Mouse (Mus musculus) kidney, postnatal 25 days (tissue): ENCODE data around the gene Hnrnpa0.
"Not testable (repeated sequence)": the region's sequence is repeated elsewhere in the genome, so short reads cannot be mapped to it uniquely, and the experiment has no call there.

ENCODE experiments used
- DNase-seq, 2 experiments: peaks; one replicate each; pipeline ENCODE4 v3.0.0; 2021; ENCODE audit warnings: mixed read lengths in 2 of 2

Gene Hnrnpa0

DNA sequence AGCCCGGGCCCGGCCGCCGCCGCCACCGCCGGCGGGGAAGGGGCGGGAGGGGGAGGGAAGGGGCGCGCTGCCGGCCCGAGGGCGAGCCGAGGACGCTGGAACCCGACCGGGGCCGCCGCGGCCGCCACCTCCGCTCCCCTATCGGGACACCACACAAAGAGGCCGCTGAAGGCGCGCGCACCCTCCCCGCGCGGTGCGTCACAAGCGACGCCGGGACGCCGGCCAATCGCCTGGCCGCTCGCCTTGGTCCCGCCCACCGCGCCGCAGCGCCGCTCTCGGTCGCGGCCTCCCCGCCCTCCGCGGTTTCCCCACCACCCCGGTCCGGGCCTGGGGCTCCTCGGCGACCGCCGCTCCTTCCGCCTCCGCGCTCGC lies at the start of gene Hnrnpa0:
Hnrnpa0 (minus strand) TSS at position 161 of the 372 bp plus-strand sequence.
- peak; percentile 94 to 97 for DNase-seq

DNA sequence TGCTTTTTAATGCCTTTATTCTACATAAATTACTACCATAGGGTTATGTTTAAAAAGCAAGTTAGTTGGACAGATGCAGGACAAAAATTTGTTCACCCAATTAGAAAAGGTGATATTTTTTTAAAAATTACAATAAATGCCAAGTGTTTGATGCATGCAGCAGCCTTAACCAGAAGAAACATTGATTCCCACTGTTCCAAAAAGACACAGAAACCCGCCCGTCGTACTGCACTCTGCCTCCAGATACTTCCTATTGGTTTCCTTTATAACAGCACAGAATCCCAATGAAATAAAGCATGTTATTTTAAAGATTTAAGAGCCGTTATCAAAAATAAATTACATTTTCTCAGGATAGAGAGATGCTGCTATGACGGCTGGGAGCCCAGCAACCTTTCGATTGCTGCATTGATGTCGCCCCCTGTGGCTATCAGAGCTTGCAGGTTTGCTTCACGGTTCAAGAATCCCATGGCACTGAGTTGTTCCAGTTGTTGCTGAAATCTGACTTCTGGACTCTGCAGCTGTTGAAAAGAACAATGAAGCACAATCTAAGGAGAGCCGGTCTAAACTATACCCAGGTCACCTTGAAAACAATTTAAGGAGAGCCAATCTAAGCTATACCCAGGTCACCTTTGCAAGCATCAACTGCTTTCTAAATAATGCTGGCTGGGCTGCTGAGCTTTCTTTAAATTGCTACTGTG lies 49.3 kb upstream of the Hnrnpa0 start:
- DNase-seq = peak; percentile 99 to 100

DNA sequence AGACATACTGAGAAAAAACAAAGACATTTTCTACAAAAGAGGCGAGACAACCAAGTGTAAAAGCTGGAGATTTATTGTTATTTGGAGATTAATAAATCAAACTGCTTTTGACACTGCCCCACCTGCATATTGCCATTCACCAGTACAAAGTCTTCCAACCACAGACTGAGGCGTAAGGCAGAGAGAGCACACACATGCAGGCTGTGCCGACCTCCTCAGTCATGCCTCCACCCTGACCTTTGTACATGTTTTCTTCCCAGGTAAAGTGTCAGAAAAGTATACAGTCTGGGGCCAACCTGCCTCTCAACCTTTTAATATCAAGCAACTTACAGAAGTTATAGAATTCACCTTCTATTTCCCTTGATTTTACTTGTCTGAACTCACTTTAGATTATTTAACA lies 47.7 kb upstream of the Hnrnpa0 start:
- DNase-seq = no peak

DNA sequence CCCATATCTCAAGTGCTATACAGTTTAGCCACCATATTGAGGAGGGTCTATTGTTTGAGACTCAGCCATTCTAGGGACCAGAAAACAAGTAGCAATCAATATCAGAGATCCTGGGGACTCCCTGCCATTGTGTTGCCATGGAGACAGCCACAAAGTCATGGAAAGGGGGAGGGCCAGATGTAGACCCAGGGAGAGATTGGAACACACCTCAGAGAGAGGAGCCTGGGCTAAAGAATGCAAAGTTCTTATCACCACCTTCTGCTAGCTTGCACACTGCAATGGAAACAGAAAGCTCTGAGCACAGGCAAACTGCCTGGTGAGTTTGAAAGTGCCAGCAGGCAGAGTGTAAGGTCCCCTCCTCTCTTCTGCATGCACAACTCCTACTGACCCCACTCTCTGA lies 39.8 kb upstream of the Hnrnpa0 start:
- no peak for DNase-seq

DNA sequence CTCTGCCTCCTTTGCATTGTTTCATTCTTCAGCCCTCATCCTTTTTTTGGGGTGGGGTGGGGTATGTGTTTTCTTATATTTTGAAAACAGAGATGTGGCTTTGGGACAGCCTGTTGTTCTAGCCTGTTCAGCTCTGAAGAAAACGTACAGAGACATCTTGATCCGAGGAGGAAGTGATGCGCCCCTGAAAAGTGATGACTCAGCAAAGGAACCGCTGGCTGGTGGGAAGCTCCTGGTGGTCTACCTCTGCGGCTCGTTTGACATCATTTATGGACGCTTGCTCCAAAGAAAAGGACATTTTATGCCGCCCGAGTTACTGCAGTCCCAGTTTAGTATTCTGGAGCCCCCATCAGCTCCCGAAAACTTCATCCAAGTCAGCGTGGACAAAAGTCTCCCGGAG lies 35.0 kb upstream of the Hnrnpa0 start:
- no peak for DNase-seq

DNA sequence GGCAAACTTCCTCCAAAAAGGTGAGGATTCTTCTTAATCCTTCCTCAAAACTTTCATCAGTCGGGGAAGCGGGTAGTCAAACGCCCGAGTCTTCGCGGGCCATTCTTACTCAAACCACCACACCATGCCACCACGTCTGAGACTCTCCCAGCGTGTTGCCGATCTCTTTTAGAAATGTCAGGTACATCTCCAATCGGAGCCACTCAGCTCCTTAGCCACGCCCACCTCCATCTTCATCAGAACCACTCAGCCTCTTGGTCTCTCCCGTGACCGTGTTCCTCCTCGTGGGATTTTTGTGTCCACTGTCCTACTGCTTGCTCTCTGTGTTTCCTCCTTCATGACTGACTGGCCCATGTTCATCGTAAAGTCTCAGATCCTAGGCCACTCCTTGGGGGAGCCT lies 32.4 kb upstream of the Hnrnpa0 start:
- no peak for DNase-seq

DNA sequence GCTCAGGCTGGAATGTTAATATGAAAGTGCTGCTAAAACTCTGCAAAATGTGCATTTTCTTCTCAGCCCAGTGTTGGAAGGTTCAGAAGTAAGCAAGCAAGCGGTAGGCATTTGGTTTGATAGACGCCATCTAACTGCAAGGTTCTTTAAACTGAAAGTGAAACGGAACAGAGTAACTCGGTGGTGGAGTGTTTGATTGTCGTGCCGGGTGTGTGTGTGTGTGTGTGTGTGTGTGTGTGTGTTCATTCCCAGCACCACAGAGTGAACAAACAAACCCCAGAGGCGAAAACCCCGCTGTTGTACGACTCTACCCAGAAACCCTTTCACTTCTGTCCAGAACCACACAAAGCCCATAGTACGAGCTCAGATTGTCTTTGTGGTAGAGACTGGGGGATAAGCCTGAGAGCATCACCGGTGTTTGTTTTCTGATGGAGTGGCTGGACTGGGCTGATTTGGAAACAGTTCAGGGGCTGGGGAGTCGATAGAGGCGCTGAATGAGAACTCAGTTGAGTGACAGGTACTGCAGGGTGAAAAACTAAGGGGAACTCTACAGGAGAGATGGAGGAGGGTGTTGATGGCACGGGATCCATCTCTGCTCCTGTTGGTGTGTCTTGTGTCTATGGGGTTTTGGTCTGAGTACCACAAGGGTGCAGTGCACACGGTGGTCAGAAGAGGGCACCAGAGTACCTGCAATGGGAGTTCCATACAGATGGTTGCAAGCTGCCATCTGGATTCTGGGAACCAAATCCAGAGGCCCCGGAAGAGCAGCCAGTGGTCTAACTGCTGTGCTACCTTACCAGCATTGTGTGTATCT lies 29.9 kb upstream of the Hnrnpa0 start:
- peak; percentile 90 to 94 for DNase-seq

DNA sequence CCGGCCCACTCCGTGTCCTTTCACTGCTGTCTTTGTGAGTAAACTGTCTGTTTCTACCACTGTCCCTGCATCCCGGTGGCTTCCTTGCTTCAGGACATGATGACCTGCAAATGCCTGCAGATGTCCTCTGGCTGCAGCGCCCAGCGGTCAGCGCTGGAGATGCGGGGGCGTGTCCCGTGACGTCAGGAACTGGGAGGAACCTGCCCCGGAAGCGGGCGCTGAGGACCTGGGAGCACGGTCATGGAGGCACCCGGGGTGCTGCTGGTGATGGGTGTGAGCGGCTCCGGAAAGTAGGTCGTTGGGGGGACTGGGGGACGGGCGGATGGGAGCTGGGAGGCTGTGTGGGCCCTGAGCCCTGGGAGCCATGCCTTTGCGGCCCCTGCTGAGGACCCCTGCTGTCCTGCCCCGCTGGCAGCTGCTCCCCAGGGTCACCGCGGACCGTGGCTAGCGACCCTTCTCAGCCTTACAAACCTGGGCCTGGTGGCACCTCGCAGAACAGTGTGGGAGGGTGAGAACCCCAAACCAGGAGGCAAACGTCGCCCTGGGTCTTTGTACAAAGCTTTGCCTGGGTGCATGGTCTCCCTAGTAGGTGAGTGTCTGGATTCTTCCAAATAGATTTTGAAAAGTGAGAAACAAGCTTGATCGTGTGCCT lies 29.2 kb upstream of the Hnrnpa0 start, which contains the start of gene Idnk:
Idnk (plus strand) TSS at position 203 of the 652 bp plus-strand sequence.
- peak; percentile 94 to 95 for DNase-seq

DNA sequence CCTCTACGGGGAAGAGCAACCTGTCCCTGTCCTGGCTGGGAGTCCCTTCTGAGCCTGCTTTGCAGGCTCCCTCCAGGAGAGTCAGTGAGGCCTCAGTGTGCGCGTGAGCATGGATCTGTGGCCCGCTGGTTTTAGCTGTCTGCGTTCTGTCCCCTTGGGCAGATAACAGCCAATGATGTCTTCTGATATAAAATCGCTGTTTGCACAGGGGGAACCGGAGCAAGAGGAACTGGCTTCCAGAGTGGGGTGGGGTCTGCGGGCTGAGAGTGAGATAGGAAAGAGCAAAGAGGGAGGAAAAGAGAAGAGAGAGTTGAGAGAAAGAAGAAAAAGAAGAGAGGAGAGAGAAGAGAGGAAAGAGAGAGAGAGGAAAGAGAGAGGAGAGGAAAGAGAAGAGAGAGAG lies 28.7 kb upstream of the Hnrnpa0 start:
- no peak for DNase-seq

DNA sequence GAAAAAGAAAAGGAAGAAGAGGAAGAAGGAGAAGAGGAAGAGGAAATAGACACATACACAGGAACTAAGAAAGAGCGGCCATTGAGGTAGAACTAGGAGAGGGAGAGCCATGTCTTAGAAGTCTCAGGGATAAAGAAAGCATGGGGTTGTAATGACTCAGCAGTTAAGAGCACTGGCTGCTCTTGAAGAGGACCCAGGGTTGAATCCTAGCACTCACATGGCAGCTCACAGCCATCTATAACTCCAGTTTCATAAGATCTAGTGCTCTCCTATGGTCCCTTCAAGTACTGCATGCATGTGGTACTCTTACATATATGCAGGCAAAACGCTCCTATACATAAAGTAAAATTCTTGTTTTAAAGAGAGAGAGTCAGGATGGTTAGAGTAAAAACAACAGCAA lies 27.7 kb upstream of the Hnrnpa0 start:
- DNase-seq = no peak

DNA sequence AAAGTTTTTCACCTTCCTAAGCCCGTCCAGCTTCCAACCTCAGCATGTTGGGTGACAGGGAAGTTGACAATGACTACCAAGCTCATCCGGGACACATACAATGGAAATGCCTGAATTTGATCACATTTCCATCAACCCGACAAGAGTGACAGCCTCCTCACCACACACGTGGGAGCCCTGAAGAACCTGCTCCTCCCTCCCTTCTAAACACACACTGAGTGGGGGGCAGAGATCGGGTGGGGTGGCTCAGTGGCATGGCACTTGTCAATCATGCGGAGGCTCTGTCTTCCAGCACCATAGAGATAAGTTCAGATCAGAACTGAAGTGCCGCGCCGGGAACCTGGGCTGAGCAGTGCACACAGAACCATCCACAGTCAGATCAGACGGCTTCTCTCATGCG lies 22.1 kb upstream of the Hnrnpa0 start:
- no peak for DNase-seq

DNA sequence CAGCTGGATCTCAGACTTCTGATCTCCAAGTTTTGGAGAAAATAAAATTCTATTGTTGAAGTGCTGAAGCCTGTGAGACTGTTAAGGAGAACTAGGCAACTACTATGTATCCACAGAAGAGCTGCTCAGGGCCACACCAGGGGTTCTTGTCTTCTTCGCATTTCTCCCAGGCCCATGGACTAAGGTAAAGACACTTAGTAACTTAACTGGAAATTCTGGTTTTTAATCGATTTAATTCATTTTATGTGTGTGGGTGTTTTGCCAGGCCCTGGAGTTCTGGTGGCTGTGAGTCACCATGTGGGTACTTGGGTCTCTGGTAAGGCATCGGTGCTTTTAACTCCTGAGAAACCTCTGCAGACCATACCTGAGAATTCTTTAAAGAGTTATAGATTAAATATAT lies 21.3 kb upstream of the Hnrnpa0 start:
- no peak for DNase-seq

DNA sequence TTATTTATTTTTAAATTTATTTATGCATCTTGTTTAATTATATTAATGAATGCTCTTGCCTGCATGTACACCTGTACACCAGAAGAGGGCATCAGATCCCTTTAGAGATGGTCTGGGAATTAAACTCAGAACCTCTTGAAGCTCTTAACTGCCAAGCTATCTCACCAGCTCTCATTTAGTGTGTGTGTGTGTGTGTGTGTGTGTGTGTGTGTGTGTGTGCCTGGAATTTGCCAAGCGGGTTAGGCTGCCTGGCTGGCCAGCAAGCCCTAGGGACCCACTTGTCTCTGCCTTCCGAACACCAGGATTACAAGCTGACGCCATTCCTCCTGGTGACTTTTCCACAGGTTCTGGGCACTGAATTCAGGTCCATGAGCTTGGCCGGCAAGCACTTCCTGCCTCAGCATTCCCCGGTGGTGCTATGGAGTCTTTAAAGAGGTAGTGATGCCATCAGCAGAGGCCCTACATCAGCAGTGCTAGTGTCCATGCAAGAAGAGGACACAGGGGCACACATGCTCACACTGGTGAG lies 20.7 kb upstream of the Hnrnpa0 start:
- peak in 1 of 2 experiments; percentile 51 for DNase-seq

DNA sequence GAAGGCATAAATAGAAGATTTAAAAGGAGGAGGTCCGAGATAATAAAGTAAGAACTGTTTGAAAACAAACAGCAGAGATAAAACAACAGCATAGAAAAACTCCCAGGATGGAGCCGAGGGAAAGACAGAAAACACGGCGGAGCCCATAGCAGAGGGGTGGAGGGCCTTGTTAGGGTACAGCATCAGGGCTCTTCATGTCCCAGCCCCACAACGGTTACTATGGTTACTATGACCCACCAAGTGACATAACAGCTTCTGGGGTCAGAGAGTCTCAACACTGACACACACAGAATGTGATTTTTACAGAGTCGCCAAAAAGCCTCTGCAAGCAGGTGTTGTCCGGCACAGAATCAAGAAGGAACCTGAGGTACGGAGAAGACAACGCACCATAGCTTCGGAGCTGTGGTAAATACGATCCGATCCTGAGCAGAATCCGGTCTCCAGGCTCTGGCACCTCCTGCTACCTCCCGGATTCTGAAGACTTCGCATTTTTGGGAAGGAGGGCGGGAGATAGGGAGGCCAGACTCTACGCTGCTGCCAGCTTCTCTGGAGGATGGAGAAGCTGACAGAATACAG lies 20.0 kb upstream of the Hnrnpa0 start:
- DNase-seq = peak; percentile 49 to 61

DNA sequence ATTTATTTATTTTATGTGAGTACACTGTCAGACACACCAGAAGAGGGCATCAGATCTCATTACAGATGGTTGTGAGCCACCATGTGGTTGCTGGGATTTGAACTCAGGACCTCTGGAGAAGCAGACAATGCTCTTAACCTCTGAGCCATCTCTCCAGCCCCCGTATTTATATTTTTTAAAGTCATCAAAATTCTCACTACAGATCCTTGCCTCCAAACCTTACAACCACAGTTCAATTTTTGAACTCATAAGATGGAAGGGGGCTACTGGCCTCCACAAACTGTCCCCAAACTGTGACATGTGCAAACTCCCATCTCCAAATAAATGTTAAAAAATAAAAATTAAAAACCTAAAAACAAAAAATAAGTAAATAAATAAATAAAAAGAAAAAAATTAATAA lies 19.4 kb upstream of the Hnrnpa0 start:
- no peak for DNase-seq

DNA sequence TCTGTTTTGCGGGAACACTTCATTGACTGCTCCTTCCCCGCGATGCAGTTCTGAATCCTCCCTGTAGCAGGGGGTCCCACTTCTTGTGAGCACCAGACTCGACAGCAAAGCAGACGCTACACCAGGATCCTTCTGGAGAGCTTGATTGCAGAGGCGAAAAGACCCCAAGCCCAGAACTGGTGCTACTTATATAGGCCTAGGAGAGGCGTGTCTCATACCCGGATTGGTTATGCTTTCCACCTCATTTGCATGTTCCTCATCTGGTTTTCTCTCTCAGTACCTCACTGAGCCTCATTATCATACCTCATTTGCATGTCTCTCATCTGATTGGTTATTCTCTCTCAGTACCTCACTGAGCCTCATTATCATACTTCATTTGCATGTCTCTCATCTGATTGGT lies 18.2 kb upstream of the Hnrnpa0 start:
- not testable (repeated sequence) for DNase-seq

DNA sequence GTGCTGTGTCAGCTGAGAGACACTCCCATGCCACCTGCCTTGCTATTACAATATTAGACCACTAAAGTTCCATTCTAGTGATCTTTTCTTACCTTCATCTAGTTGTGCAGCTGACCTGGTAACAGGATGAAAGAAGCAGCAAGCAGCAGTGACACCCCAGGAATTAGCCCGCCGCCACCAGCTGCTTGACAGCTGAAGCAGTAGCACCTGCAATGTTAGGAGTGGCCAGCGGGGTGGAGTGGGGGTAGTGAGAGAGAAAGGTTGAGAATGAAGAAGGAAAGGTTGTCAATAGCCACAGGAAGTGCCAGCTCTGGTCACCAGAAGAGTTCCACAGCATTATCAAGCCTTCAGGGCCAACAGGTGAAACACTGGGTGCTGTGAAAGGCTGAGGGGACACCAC lies 3.3 kb upstream of the Hnrnpa0 start:
- no peak for DNase-seq

DNA sequence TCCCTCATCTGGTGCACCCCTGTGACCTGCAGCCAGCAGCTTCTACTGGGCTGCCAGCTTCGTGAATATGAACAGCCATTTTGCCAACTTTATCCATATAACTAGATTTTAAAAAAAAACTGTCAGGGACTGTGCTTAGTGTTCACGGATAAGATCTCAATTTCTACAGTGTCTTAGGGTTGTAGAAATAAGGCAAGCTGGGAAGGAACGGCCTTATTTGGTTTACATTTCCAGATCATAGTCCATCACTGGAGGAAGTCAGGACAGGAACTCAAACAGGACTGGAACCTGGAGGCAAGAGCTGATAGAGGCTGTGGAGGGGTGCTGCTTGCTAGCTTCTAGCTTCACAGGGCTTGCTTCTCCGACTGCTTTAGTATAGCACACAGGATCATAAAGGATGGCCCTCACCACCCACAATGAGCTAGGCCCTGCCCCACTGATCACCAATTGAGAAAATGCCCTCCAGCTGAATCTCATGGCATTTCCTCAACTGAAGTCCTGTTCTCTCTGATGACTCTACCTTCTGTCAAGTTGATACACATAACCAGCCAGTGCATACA lies 1.4 kb upstream of the Hnrnpa0 start:
- no peak for DNase-seq

DNA sequence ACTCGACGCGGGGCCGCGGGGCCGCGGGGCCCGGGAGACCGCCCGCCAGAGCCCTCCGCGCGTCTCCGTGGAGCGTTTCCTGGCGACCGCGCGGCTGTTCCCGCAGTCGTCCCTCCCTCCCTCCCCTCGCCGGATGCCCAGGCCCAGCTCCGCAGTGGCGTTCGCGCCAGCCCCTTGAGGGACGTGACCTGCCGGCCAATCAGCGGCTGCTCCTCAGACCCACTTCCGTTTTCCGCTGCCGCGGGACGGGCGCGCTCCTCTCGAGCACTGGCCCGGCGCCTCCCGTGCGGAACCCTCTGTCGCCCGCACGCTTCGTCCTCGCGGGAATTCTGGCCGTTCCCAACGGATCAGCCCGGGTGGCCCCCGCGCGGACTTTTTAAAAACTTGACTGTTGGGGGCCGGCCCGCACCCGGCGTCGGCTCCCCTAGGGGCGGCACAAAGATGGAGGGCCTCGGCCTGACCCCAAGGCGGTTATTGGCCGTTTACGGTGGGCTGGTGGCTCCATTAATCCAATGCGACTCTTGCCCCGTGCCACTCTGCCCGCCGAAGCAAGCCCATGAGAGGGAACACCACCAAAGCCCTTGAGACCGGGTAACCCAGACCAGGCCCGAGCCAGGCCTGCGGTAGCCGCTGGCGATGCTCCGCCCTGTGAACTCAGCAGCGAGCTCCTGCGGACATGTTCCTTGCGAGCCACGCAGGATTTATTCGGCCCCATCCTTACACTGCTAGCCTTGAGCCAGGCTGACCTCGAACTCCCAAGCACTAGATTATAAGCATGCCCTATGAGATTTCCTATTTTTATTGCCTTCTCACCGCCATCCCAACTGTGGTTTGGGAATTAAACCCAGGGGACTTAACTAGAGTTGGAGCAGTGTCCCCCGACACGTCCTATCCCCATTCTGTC lies 664 bp upstream of the Hnrnpa0 start:
- DNase-seq = peak; percentile 95 to 99

DNA sequence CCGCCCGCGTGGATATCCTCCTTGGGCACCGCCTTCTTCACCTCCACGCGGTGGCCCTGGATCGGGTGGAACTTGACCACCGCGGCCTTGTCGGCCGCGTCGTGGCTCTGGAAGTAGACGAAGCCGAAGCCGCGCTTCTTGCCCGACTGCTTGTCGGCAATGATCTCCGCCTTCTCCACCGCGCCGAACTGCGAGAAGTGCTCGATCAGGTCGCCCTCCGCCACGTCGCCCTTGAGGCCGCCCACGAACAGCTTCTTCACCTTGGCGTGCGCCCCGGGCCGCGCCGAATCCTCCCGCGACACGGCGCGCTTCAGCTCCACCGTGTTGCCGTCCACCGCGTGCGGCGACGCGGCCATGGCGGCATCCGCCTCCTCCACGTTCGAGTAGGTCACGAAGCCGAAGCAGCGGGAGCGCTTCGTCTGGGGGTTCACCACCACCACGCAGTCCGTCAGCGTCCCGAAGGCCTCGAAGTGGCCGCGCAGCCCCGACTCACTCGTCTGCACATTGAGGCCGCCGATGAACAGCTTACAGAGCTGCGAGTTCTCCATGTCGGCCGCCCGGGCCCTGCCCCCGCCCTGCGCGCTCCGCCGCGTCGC lies 492 bp downstream of the Hnrnpa0 start:
- peak; percentile 51 to 66 for DNase-seq
